Comparison of ENCODE assay signal across 8 mouse cellular contexts in genomic region chr6:125190816-125191215, GRCm38 (mm10). TPM values are rescaled to one million over a fixed set of nuclear protein-coding genes. Genes with fewer than 3 reads are reported as not detected.
DNase-seq lines count a peak whose midpoint lies in the region; ATAC-seq and TF ChIP-seq lines count a peak whose summit lies in the region.

No protein-coding gene starts in this region.

- no peak for ATAC-seq in G1E (ENCODE audit: extremely low read depth, insufficient number of reproducible peaks, low FRiP score, poor library complexity, severe bottlenecking)
- no peak for ATAC-seq in forebrain, postnatal 0 days
- ATAC-seq in liver, postnatal 0 days = no peak

- DNase-seq in heart, embryonic 10.5 days (ENCODE audit: low spot score) = no peak
- DNase-seq in heart, postnatal 4 days = no peak
- DNase-seq in G1E (ENCODE audit: low spot score) = no peak
- no peak for DNase-seq in forebrain, postnatal 0 days
- no peak for DNase-seq in liver, postnatal 0 days
- no peak for DNase-seq in thymus, postnatal 10 days (ENCODE audit: low spot score in 2 of 2)
- DNase-seq in adrenal gland, adult 2 months = no peak
- no peak for DNase-seq in retina, postnatal 1 day

- no peak for TF ChIP-seq EP300 in liver, postnatal 0 days (IDR thresholded peaks at IDR 0.05; ENCODE audit: low read depth)

- peaks cover 18% of the 10 kb centered on the region; the same call in 1 of the 2 replicates for H3K4me1 ChIP-seq in heart, embryonic 10.5 days
- H3K4me1 ChIP-seq in G1E (ENCODE audit: insufficient read depth, low read depth, low read length) = peaks cover 28% of the 10 kb centered on the region
- H3K4me1 ChIP-seq in forebrain, postnatal 0 days (ENCODE audit: insufficient read depth) = peaks cover 8% of the 10 kb centered on the region; the same call in 1 of the 2 replicates
- peaks cover 12% of the 10 kb centered on the region for H3K4me1 ChIP-seq in liver, postnatal 0 days (ENCODE audit: insufficient read depth)

- peak overlapping the region; percentile 44 for H3K9ac ChIP-seq in forebrain, postnatal 0 days
- H3K9ac ChIP-seq in liver, postnatal 0 days (replicated peaks) = peak overlapping the region; percentile 83

- H3K4me3 ChIP-seq in heart, embryonic 10.5 days = peak overlapping the region; percentile 82
- peak overlapping the region; percentile 88 for H3K4me3 ChIP-seq in G1E (ENCODE audit: low read depth, low read length)
- H3K4me3 ChIP-seq in forebrain, postnatal 0 days (ENCODE audit: low read depth, low read length) = peak overlapping the region; percentile 56
- peak overlapping the region; percentile 78 for H3K4me3 ChIP-seq in liver, postnatal 0 days (ENCODE audit: low read depth, low read length)

- no peaks in the 10 kb centered on the region for H3K27me3 ChIP-seq in heart, embryonic 10.5 days (ENCODE audit: insufficient read depth, poor library complexity, severe bottlenecking)
- H3K27me3 ChIP-seq in G1E (ENCODE audit: insufficient read depth, low read length) = no peaks in the 10 kb centered on the region
- no peaks in the 10 kb centered on the region for H3K27me3 ChIP-seq in forebrain, postnatal 0 days (ENCODE audit: insufficient read depth, low read length)
- no peaks in the 10 kb centered on the region for H3K27me3 ChIP-seq in liver, postnatal 0 days (ENCODE audit: insufficient read depth, low read length)

- TF ChIP-seq CTCF in G1E (IDR thresholded peaks at IDR 0.05; ENCODE audit: low read depth, low read length) = no peak
- no peak for TF ChIP-seq CTCF in forebrain, postnatal 0 days (IDR thresholded peaks at IDR 0.05; ENCODE audit: low read depth)
- no peak for TF ChIP-seq CTCF in liver, postnatal 0 days (IDR thresholded peaks at IDR 0.05; ENCODE audit: low read depth)

- H3K4me2 ChIP-seq in forebrain, postnatal 0 days (ENCODE audit: low read depth) = peak overlapping the region; percentile 53
- peak overlapping the region; percentile 90 for H3K4me2 ChIP-seq in liver, postnatal 0 days (ENCODE audit: low read depth, low read length)

- H3K27ac ChIP-seq in heart, embryonic 10.5 days = peak overlapping the region; percentile 98
- peak overlapping the region; percentile 73 for H3K27ac ChIP-seq in forebrain, postnatal 0 days (ENCODE audit: low read depth, low read length)
- H3K27ac ChIP-seq in liver, postnatal 0 days (ENCODE audit: low read depth) = peak overlapping the region; percentile 100

- H3K9me3 ChIP-seq in heart, embryonic 10.5 days = no peaks in the 10 kb centered on the region
- no peaks in the 10 kb centered on the region for H3K9me3 ChIP-seq in G1E (replicated peaks)
- H3K9me3 ChIP-seq in forebrain, postnatal 0 days (ENCODE audit: low read length) = no peaks in the 10 kb centered on the region
- no peaks in the 10 kb centered on the region for H3K9me3 ChIP-seq in liver, postnatal 0 days (ENCODE audit: low read length)

- H3K36me3 ChIP-seq in heart, embryonic 10.5 days = peaks cover 62% of the 10 kb centered on the region
- peaks cover 62% of the 10 kb centered on the region for H3K36me3 ChIP-seq in G1E (replicated peaks)
- peaks cover 33% of the 10 kb centered on the region for H3K36me3 ChIP-seq in forebrain, postnatal 0 days (ENCODE audit: insufficient read depth)
- H3K36me3 ChIP-seq in liver, postnatal 0 days (replicated peaks; ENCODE audit: insufficient read depth, low read length) = peaks cover 54% of the 10 kb centered on the region

RNA-seq across cellular contexts. Expression of gene Ncapd2, which starts 0.7 kb away (rescaled TPM):
- 128 and 140 TPM in 2 replicates for polyA plus RNA-seq in heart, embryonic 10.5 days (2016; fragmentation: Nextera tagmentation; extraction: Ambion mirVana)
- 100 to 1,000 TPM; 101 to 111 TPM for total RNA-seq in heart, postnatal 4 days (2021)
- 494 and 557 TPM in 2 replicates for total RNA-seq in G1E (2014; fragmentation: Nextera tagmentation)
- 211 and 243 TPM in 2 replicates for total RNA-seq in G1E (2017)
- polyA plus RNA-seq in G1E (2012) = 269 and 275 TPM in 2 replicates
- total RNA-seq in forebrain, postnatal 0 days (2014; rRNA removed) = 32.5 and 43.5 TPM in 2 replicates
- polyA plus RNA-seq in forebrain, postnatal 0 days (2015; fragmentation: Nextera tagmentation; extraction: Ambion mirVana) = 18.9 and 25.8 TPM in 2 replicates
- 33.5 and 39.1 TPM in 2 replicates for polyA plus RNA-seq in liver, postnatal 0 days (2015; fragmentation: Nextera tagmentation; extraction: Ambion mirVana)
- total RNA-seq in adrenal gland, adult 2 months (2021) = 10 to 100 TPM; 20.4 to 25.5 TPM
- polyA plus RNA-seq in adrenal gland, adult 2 months (2012; rRNA removed) = 25.2 and 28.7 TPM in 2 replicates

RNA-seq across cellular contexts. Expression of gene Mrpl51, which starts 0.8 kb away (rescaled TPM):
- polyA plus RNA-seq in heart, embryonic 10.5 days (2016; fragmentation: Nextera tagmentation; extraction: Ambion mirVana) = 246 and 251 TPM in 2 replicates
- total RNA-seq in heart, postnatal 4 days (2021) = 100 to 1,000 TPM; 248 to 271 TPM
- total RNA-seq in G1E (2014; fragmentation: Nextera tagmentation) (51.3 and 59.6 TPM in 2 replicates), G1E (2017) (143 and 156 TPM in 2 replicates)
- polyA plus RNA-seq in G1E (2012) = 114 and 162 TPM in 2 replicates
- 51.3 and 54.0 TPM in 2 replicates for total RNA-seq in forebrain, postnatal 0 days (2014; rRNA removed)
- 146 and 148 TPM in 2 replicates for polyA plus RNA-seq in forebrain, postnatal 0 days (2015; fragmentation: Nextera tagmentation; extraction: Ambion mirVana)
- polyA plus RNA-seq in liver, postnatal 0 days (2015; fragmentation: Nextera tagmentation; extraction: Ambion mirVana) = 210 and 215 TPM in 2 replicates
- 100 to 1,000 TPM; 162 to 208 TPM for total RNA-seq in adrenal gland, adult 2 months (2021)
- polyA plus RNA-seq in adrenal gland, adult 2 months (2012; rRNA removed) = 44.2 and 45.1 TPM in 2 replicates

RNA-seq across cellular contexts. Expression of gene Vamp1, which starts 24.5 kb away (rescaled TPM):
- polyA plus RNA-seq in heart, embryonic 10.5 days (2016; fragmentation: Nextera tagmentation; extraction: Ambion mirVana) = 3.4 TPM in 2 replicates
- total RNA-seq in heart, postnatal 4 days (2021) = 1 to 10 TPM; 7.3 to 8.8 TPM
- total RNA-seq in G1E (2014; fragmentation: Nextera tagmentation) = 21.9 and 30.2 TPM in 2 replicates
- 6.1 and 7.9 TPM in 2 replicates for total RNA-seq in G1E (2017)
- 1.9 and 2.8 TPM in 2 replicates for polyA plus RNA-seq in G1E (2012)
- 6.7 and 12.9 TPM in 2 replicates for total RNA-seq in forebrain, postnatal 0 days (2014; rRNA removed)
- 7.9 and 11.9 TPM in 2 replicates for polyA plus RNA-seq in forebrain, postnatal 0 days (2015; fragmentation: Nextera tagmentation; extraction: Ambion mirVana)
- 1.4 and 1.7 TPM in 2 replicates for polyA plus RNA-seq in liver, postnatal 0 days (2015; fragmentation: Nextera tagmentation; extraction: Ambion mirVana)
- total RNA-seq in adrenal gland, adult 2 months (2021) = 10 to 100 TPM; 35.7 to 39.7 TPM
- polyA plus RNA-seq in adrenal gland, adult 2 months (2012; rRNA removed) = 46.2 and 47.0 TPM in 2 replicates

RNA-seq across cellular contexts. Expression of gene Gapdh, which starts 24.5 kb away (rescaled TPM):
- 3,676 and 4,272 TPM in 2 replicates for polyA plus RNA-seq in heart, embryonic 10.5 days (2016; fragmentation: Nextera tagmentation; extraction: Ambion mirVana)
- 1,000 to 10,000 TPM; 3,371 to 3,611 TPM for total RNA-seq in heart, postnatal 4 days (2021)
- 10,890 and 12,360 TPM in 2 replicates for total RNA-seq in G1E (2014; fragmentation: Nextera tagmentation)
- total RNA-seq in G1E (2017) = 2,600 and 3,109 TPM in 2 replicates
- 26,904 and 30,061 TPM in 2 replicates for polyA plus RNA-seq in G1E (2012)
- total RNA-seq in forebrain, postnatal 0 days (2014; rRNA removed) = 2,022 and 2,511 TPM in 2 replicates
- polyA plus RNA-seq in forebrain, postnatal 0 days (2015; fragmentation: Nextera tagmentation; extraction: Ambion mirVana) = 1,543 and 1,551 TPM in 2 replicates
- 1,355 and 1,565 TPM in 2 replicates for polyA plus RNA-seq in liver, postnatal 0 days (2015; fragmentation: Nextera tagmentation; extraction: Ambion mirVana)
- total RNA-seq in adrenal gland, adult 2 months (2021) = 1,000 to 10,000 TPM; 2,613 to 2,674 TPM
- polyA plus RNA-seq in adrenal gland, adult 2 months (2012; rRNA removed) = 2,736 and 3,470 TPM in 2 replicates

RNA-seq across cellular contexts. Expression of gene Tapbpl, which starts 40.8 kb away (rescaled TPM):
- polyA plus RNA-seq in heart, embryonic 10.5 days (2016; fragmentation: Nextera tagmentation; extraction: Ambion mirVana) = 2.7 and 3.1 TPM in 2 replicates
- 1 to 10 TPM; 3.3 to 3.6 TPM for total RNA-seq in heart, postnatal 4 days (2021)
- total RNA-seq in G1E (2014; fragmentation: Nextera tagmentation) = 0.73 and 0.90 TPM in 2 replicates
- 1.2 and 1.8 TPM in 2 replicates for total RNA-seq in G1E (2017)
- polyA plus RNA-seq in G1E (2012) = 1.2 and 1.4 TPM in 2 replicates
- total RNA-seq in forebrain, postnatal 0 days (2014; rRNA removed) = 2.5 and 4.3 TPM in 2 replicates
- 3.7 and 6.9 TPM in 2 replicates for polyA plus RNA-seq in forebrain, postnatal 0 days (2015; fragmentation: Nextera tagmentation; extraction: Ambion mirVana)
- 14.4 and 14.7 TPM in 2 replicates for polyA plus RNA-seq in liver, postnatal 0 days (2015; fragmentation: Nextera tagmentation; extraction: Ambion mirVana)
- total RNA-seq in adrenal gland, adult 2 months (2021) = 10 to 100 TPM; 11.3 to 15.6 TPM
- 12.0 and 12.1 TPM in 2 replicates for polyA plus RNA-seq in adrenal gland, adult 2 months (2012; rRNA removed)
